Mouse (Mus musculus) kidney, embryonic 14.5 days (tissue): Measurements from ENCODE around the gene Ocm. TPM values are rescaled to one million over a fixed set of nuclear protein-coding genes. Genes with fewer than 3 reads are reported as not detected.

Experiments used
- ATAC-seq: fragments of 200-750 bp; cut with Nextera tagmentation; 2 replicates; pipeline ENCODE4 v1.8.0; 2017; ENCODE audit warnings: moderate number of reproducible peaks, mild to moderate bottlenecking, moderate TSS enrichment, moderate library complexity; ENCODE audit not compliant: low FRiP score, low TSS enrichment
- H3K27ac ChIP-seq: fragments of 300-500 bp; sonication (generic); 2 replicates; pipeline ENCODE4 v1.5.1; 2014; ENCODE audit warnings: low read depth, mild to moderate bottlenecking, low read length, moderate library complexity, mixed read lengths
- H3K27me3 ChIP-seq: fragments of 300-500 bp; sonication (generic); 2 replicates; pipeline ENCODE4 v1.6.1; 2014; ENCODE audit warnings: mild to moderate bottlenecking, low read length; ENCODE audit not compliant: control insufficient read depth, insufficient read depth
- H3K36me3 ChIP-seq: fragments of 300-500 bp; sonication (generic); 2 replicates; pipeline ENCODE4 v1.6.1; 2014; ENCODE audit warnings: low read length, mixed read lengths; ENCODE audit not compliant: control insufficient read depth, insufficient read depth
- H3K4me1 ChIP-seq: fragments of 300-500 bp; sonication (generic); 2 replicates; pipeline ENCODE4 v1.6.1; 2014; ENCODE audit warnings: low read length, mixed read lengths; ENCODE audit not compliant: control insufficient read depth, insufficient read depth
- H3K4me2 ChIP-seq: fragments of 300-500 bp; sonication (generic); replicated peaks from 2 replicates; pipeline ENCODE4 v1.6.1; 2014; ENCODE audit warnings: low read depth, mild to moderate bottlenecking, low read length
- H3K4me3 ChIP-seq: fragments of 300-500 bp; sonication (generic); 2 replicates; pipeline ENCODE4 v1.5.1; 2014; ENCODE audit warnings: mild to moderate bottlenecking, low read length
- H3K9ac ChIP-seq: fragments of 300-500 bp; sonication (generic); 2 replicates; pipeline ENCODE4 v1.6.1; 2014; ENCODE audit warnings: low read depth, mild to moderate bottlenecking, low read length, moderate library complexity
- H3K9me3 ChIP-seq: fragments of 300-500 bp; sonication (generic); 2 replicates; pipeline ENCODE4 v1.6.1; 2016; ENCODE audit warnings: low read length; ENCODE audit not compliant: control insufficient read depth
- WGBS: fragments of 180-500 bp; shearing (Covaris S2); extraction: QIAGEN DNeasy Blood & Tissue Kit; methylation state at CpG from one replicate; pipeline ENCODE4 v1.1.7; 2014; 5-methylcytosine and 5-hydroxymethylcytosine counted together
- polyA plus RNA-seq: library from polyadenylated mRNA; unstranded; fragments of >200 nt; fragmentation: Nextera tagmentation; extraction: Ambion mirVana; gene quantifications from 2 replicates; pipeline ENCODE4 v1.2.1, GENCODE M21; 2014

Gene Ocm
- polyA plus RNA-seq, 1 experiment from 2014 or later, result 6.5 TPM

- Histone ChIP-seq H3K36me3 (no peaks in the 10 kb centered on the region), H3K27ac (no peak overlapping the region), H3K4me3 (no peak overlapping the region), H3K4me2 (no peak overlapping the region), H3K27me3 (no peaks in the 10 kb centered on the region), H3K9me3 (no peaks in the 10 kb centered on the region), H3K9ac (no peak overlapping the region), H3K4me1 (no peaks in the 10 kb centered on the region)
- 67% methylated on average over 13 of the region's 13 CpGs for WGBS
- no peak for ATAC-seq
These were observed 20.9 kb upstream of the Ocm start for GRCm38 (mm10) chr5:144047324-144047723.

- Histone ChIP-seq H3K4me2 (no peak overlapping the region), H3K9me3 (peaks cover 3% of the 10 kb centered on the region; the same call in 1 of the 2 replicates), H3K4me1 (no peaks in the 10 kb centered on the region), H3K36me3 (no peaks in the 10 kb centered on the region), H3K4me3 (no peak overlapping the region), H3K27me3 (no peaks in the 10 kb centered on the region), H3K27ac (no peak overlapping the region), H3K9ac (no peak overlapping the region)
- ATAC-seq, result no peak
- WGBS, result 80% methylated on average over 11 of the region's 11 CpGs
These were observed 16.7 kb upstream of the Ocm start for GRCm38 (mm10) chr5:144043166-144043565.

- no peaks in the 10 kb centered on the region for H3K27me3 ChIP-seq
- no peaks in the 10 kb centered on the region for H3K36me3 ChIP-seq
- H3K9ac ChIP-seq, result no peak overlapping the region; the same call in 1 of the 2 replicates
- H3K4me2 ChIP-seq, result no peak overlapping the region; the same call in 1 of the 2 replicates
- WGBS, result 41% methylated on average over 11 of the region's 11 CpGs
- ATAC-seq, result 0 out of 2 replicates have a peak, but pooled peaks have one; percentile 49
- peaks cover 3% of the 10 kb centered on the region; the same call in 1 of the 2 replicates for H3K9me3 ChIP-seq
- H3K4me3 ChIP-seq, result no peak overlapping the region
- no peak overlapping the region for H3K27ac ChIP-seq
- no peaks in the 10 kb centered on the region for H3K4me1 ChIP-seq
These were observed 14.4 kb upstream of the Ocm start for GRCm38 (mm10) chr5:144040720-144041364.

- no peaks in the 10 kb centered on the region for H3K4me1 ChIP-seq
- ATAC-seq, result no peak
- H3K4me3 ChIP-seq, result no peak overlapping the region
- peaks cover 3% of the 10 kb centered on the region; the same call in 1 of the 2 replicates for H3K9me3 ChIP-seq
- H3K4me2 ChIP-seq, result no peak overlapping the region
- H3K27ac ChIP-seq, result no peak overlapping the region
- H3K9ac ChIP-seq, result no peak overlapping the region
- WGBS, result 94% methylated on average over 5 of the region's 5 CpGs
- H3K27me3 ChIP-seq, result no peaks in the 10 kb centered on the region
- H3K36me3 ChIP-seq, result no peaks in the 10 kb centered on the region
These were observed 13.4 kb upstream of the Ocm start for GRCm38 (mm10) chr5:144039886-144040285.

- no peaks in the 10 kb centered on the region for H3K27me3 ChIP-seq
- H3K36me3 ChIP-seq, result no peaks in the 10 kb centered on the region
- no peak overlapping the region for H3K27ac ChIP-seq
- H3K4me1 ChIP-seq, result no peaks in the 10 kb centered on the region
- WGBS, result 84% methylated on average over 9 of the region's 9 CpGs
- H3K9me3 ChIP-seq, result peaks cover 3% of the 10 kb centered on the region; the same call in 1 of the 2 replicates
- no peak overlapping the region for H3K4me3 ChIP-seq
- H3K9ac ChIP-seq, result no peak overlapping the region
- ATAC-seq, result no peak
- no peak overlapping the region for H3K4me2 ChIP-seq
These were observed 12.7 kb upstream of the Ocm start for GRCm38 (mm10) chr5:144039156-144039675.

GRCm38 (mm10) chr5:144036952-144037351 is 10.5 kb upstream of the Ocm start:
- no peak overlapping the region for H3K27ac ChIP-seq
- ATAC-seq, result no peak
- H3K36me3 ChIP-seq, result no peaks in the 10 kb centered on the region
- H3K27me3 ChIP-seq, result no peaks in the 10 kb centered on the region
- WGBS, result 58% methylated on average over 17 of the region's 17 CpGs
- H3K9ac ChIP-seq, result no peak overlapping the region
- no peaks in the 10 kb centered on the region for H3K4me1 ChIP-seq
- H3K4me3 ChIP-seq, result no peak overlapping the region
- H3K9me3 ChIP-seq, result peaks cover 3% of the 10 kb centered on the region; the same call in 1 of the 2 replicates
- H3K4me2 ChIP-seq, result no peak overlapping the region

GRCm38 (mm10) chr5:144034567-144034966 is 8.1 kb upstream of the Ocm start:
- no peaks in the 10 kb centered on the region for H3K36me3 ChIP-seq
- no peak overlapping the region for H3K9ac ChIP-seq
- ATAC-seq, result no peak
- H3K4me3 ChIP-seq, result no peak overlapping the region
- no peak overlapping the region for H3K4me2 ChIP-seq
- no peak overlapping the region for H3K27ac ChIP-seq
- no peaks in the 10 kb centered on the region for H3K4me1 ChIP-seq
- WGBS, result 69% methylated on average over 7 of the region's 7 CpGs
- H3K9me3 ChIP-seq, result no peaks in the 10 kb centered on the region
- no peaks in the 10 kb centered on the region for H3K27me3 ChIP-seq

- no peak overlapping the region for H3K4me3 ChIP-seq
- no peak overlapping the region for H3K4me2 ChIP-seq
- peak; percentile 72 for ATAC-seq
- WGBS, result 37% methylated on average over 7 of the region's 7 CpGs
- H3K27ac ChIP-seq, result no peak overlapping the region
- H3K9ac ChIP-seq, result no peak overlapping the region
- no peaks in the 10 kb centered on the region for H3K36me3 ChIP-seq
- no peaks in the 10 kb centered on the region for H3K4me1 ChIP-seq
- H3K27me3 ChIP-seq, result no peaks in the 10 kb centered on the region
- H3K9me3 ChIP-seq, result no peaks in the 10 kb centered on the region
These were observed 6.0 kb upstream of the Ocm start for GRCm38 (mm10) chr5:144032491-144032890.

GRCm38 (mm10) chr5:144015845-144016244 is 10.6 kb downstream of the Ocm start:
- Histone ChIP-seq H3K4me2 (no peak overlapping the region), H3K27me3 (no peaks in the 10 kb centered on the region), H3K4me3 (no peak overlapping the region), H3K4me1 (no peaks in the 10 kb centered on the region), H3K9ac (no peak overlapping the region), H3K36me3 (peaks cover 18% of the 10 kb centered on the region), H3K27ac (no peak overlapping the region), H3K9me3 (no peaks in the 10 kb centered on the region)
- no peak for ATAC-seq
- WGBS, result 56% methylated on average over 9 of the region's 9 CpGs
